Mouse (Mus musculus) cerebellum, adult 2 months (tissue): ENCODE results near the gene Znfx1.

ENCODE experiments used
- CTCF ChIP-seq: fragments of 200-500 bp; IDR thresholded peaks from 2 replicates; pipeline ENCODE4 v1.5.1; 2011; ENCODE audit warnings: low read depth, mild to moderate bottlenecking, control low read depth, low read length, moderate library complexity, borderline replicate concordance; ENCODE audit not compliant: insufficient read depth
- POLR2A ChIP-seq: fragments of 200-500 bp; IDR thresholded peaks from 2 replicates; pipeline ENCODE4 v1.6.1; 2011; ENCODE audit warnings: low read length, control low read depth, borderline replicate concordance; ENCODE audit not compliant: insufficient read depth

DNA sequence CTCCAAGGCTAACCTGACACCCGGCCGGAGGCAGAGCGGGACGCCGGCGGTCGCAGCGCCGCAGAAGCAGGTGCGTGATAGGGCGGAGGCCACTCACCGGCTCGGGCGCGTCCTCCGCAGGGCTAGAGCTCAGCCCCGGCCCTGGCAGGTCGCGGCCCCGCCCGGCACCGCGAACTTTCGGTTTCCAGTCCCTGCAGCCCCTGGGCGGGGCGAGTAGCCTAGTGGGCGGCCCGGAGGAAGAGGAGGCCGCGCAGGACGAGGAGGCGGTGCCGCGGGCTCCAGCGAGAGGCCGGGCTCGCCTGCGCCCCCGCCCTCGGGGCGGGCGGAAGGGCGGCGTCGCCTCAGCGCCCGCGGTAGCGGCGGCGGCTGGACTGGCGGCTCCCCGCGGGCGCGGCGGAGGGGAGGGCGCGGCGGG lies 311 bp downstream of the Znfx1 start:
- TF ChIP-seq CTCF (no peak), POLR2A (peak; percentile 59)
